ENCODE assay signal across 12 mouse cellular contexts in genomic region chr1:181555475-181555874, GRCm38 (mm10). TPM values are rescaled to one million over a fixed set of nuclear protein-coding genes. Genes with fewer than 3 reads are reported as not detected.
"Had no signal": no experiment of that assay in that cellular context is flagged by ENCODE, and none has a peak within 500 bp of the region (broad histone marks: within the 10 kb centered on the region; RNA-seq: fewer than 3 reads in every experiment).

No protein-coding gene starts in this region.

- ATAC-seq: liver, postnatal 0 days; lung, postnatal 0 days; midbrain, embryonic 13.5 days; midbrain, embryonic 15.5 days had no signal

- DNase-seq: liver, postnatal 0 days; lung, adult 2 months; lung, postnatal 14 days; lung, postnatal 36 days; right cerebral cortex, postnatal 14 days; thymus, adult 2 months; thymus, postnatal 36 days had no signal

RNA-seq across cellular contexts. Expression of gene Ccdc121, which starts 44.2 kb away (rescaled TPM):
- total RNA-seq: monocyte, adult 5-6 weeks; neutrophil, adult 5-6 weeks had no signal
